Mouse (Mus musculus) heart, adult 2 months (tissue): ENCODE results near the gene Lamb3.

Experiments
- CTCF ChIP-seq: fragments of 200-600 bp; IDR thresholded peaks from 2 replicates; pipeline ENCODE4 v1.8.1; 2022; ENCODE audit warnings: antibody characterized with exemption, mild to moderate bottlenecking, moderate library complexity
- POLR2A ChIP-seq: fragments of 200-500 bp; IDR thresholded peaks from 2 replicates; pipeline ENCODE4 v1.6.1; 2011; ENCODE audit warnings: mild to moderate bottlenecking, low read depth, low read length, control low read depth; ENCODE audit not compliant: insufficient read depth

DNA sequence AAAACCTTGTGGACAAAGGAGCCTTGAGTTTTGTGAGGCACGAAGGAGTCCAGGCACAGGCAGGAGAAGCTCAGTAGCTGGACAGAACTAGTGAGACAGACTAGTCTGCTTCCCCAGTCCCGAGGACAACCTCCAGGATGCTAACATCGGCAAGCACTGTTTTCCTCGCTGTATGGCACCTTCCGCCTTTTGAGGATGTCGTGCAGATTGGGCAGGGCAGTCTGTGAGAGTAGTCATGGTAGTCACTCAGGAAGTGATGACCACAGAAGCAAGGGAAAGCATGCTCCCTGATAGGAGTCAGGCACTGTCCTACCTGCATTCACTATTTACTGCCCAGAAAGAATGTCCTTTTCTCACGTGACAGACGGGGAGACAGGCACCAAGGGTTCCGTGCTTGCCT lies 122.1 kb downstream of the Lamb3 start:
- no peak for TF ChIP-seq CTCF
- no peak for TF ChIP-seq POLR2A
